Mouse (Mus musculus): ENCODE measurements around the gene Fosl2. TPM values are rescaled to one million over a fixed set of nuclear protein-coding genes. Genes with fewer than 3 reads are reported as not detected.
A peak's percentile ranks its signal among the peaks of the same experiment; 100 is the strongest.

The Fosl2 gene
- polyA plus RNA-seq, 2 experiments: 8.8 to 11.6 TPM

GRCm38 (mm10) chr5:32106473-32107140 lies 29.0 kb upstream of the Fosl2 start:
- peaks cover 12% of the 10 kb centered on the region for H3K4me1 ChIP-seq (ENCODE audit: control insufficient read depth, insufficient read depth, low read length)
- no peak overlapping the region for H3K4me2 ChIP-seq (replicated peaks; ENCODE audit: low read depth, low read length, severe bottlenecking)
- H3K9ac ChIP-seq (ENCODE audit: low read depth, low read length, severe bottlenecking): no peak overlapping the region
- H3K9me3 ChIP-seq (ENCODE audit: control insufficient read depth, low read length): no peaks in the 10 kb centered on the region
- H3K27ac ChIP-seq (replicated peaks; ENCODE audit: low read depth, low read length): no peak overlapping the region
- ATAC-seq (ENCODE audit: low FRiP score, low read depth) (no peak), DNase-seq (ENCODE audit: low spot score) (no peak)
- 79% methylated on average over 5 of the region's 5 CpGs for WGBS
- no peaks in the 10 kb centered on the region for H3K36me3 ChIP-seq (ENCODE audit: control insufficient read depth, insufficient read depth, low read length)
- no peak for TF ChIP-seq POLR2A (IDR thresholded peaks at IDR 0.05; ENCODE audit: borderline replicate concordance, extremely low read depth, insufficient read depth, insufficient read length)
- no peaks in the 10 kb centered on the region for H3K27me3 ChIP-seq (ENCODE audit: control insufficient read depth, insufficient read depth, low read length)
- H3K4me3 ChIP-seq (replicated peaks; ENCODE audit: low read length): no peak overlapping the region

GRCm38 (mm10) chr5:32110651-32111050 lies 24.9 kb upstream of the Fosl2 start:
- 85% methylated on average over 4 of the region's 4 CpGs for WGBS
- H3K4me3 ChIP-seq (replicated peaks; ENCODE audit: low read length): no peak overlapping the region

DNA sequence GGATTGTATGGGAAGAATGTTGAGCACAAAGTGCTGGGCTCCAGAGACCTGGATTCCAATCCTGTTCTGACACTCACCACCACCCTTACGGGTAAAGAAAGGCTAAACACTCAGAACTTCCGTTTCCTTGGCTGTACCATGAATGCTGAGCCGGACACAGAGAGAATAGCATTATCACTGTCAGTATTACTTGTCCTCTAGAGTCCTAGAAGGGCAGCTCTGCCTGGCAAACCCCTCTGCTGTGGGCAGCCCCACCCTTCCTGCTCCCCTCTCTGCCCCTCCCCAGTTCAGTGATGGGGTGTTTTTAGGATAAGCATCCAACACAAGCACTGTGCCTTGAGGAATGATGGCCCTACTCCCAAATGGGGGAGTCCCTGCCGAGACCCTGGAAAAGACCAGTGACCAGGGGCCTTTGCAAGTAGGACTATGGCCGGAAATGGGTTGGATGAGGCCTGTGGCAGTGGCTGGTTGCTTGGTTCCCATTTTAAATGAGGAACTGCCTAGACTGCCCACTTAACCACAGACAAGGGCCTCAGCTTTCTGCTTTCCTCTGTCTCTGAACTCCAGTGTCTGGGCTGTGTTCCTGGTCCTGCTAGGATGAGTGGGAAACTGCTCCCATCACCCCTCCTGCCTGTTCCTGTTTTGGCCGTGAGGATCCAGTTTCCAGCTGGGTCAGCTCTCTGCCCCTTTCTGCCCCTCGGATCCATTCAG lies 23.2 kb upstream of the Fosl2 start:
- H3K9ac ChIP-seq (ENCODE audit: low read depth, low read length, severe bottlenecking): no peak overlapping the region
- no peak overlapping the region for H3K4me2 ChIP-seq (replicated peaks; ENCODE audit: low read depth, low read length, severe bottlenecking)
- no peak for ATAC-seq (ENCODE audit: low FRiP score, low read depth)
- no peaks in the 10 kb centered on the region for H3K9me3 ChIP-seq (ENCODE audit: control insufficient read depth, low read length)
- no peak overlapping the region for H3K27ac ChIP-seq (replicated peaks; ENCODE audit: low read depth, low read length)
- no peaks in the 10 kb centered on the region for H3K27me3 ChIP-seq (ENCODE audit: control insufficient read depth, insufficient read depth, low read length)
- TF ChIP-seq POLR2A (IDR thresholded peaks at IDR 0.05; ENCODE audit: borderline replicate concordance, extremely low read depth, insufficient read depth, insufficient read length): no peak
- H3K4me3 ChIP-seq (replicated peaks; ENCODE audit: low read length): no peak overlapping the region
- H3K4me1 ChIP-seq (ENCODE audit: control insufficient read depth, insufficient read depth, low read length): no peaks in the 10 kb centered on the region
- DNase-seq (ENCODE audit: low spot score): no peak
- WGBS: 81% methylated on average over 7 of the region's 7 CpGs
- H3K36me3 ChIP-seq (ENCODE audit: control insufficient read depth, insufficient read depth, low read length): no peaks in the 10 kb centered on the region

More at GRCm38 (mm10) chr5:32110651-32111050, 24.9 kb upstream of the Fosl2 start:
- Histone ChIP-seq H3K27me3 (ENCODE audit: control insufficient read depth, insufficient read depth, low read length) (no peaks in the 10 kb centered on the region), H3K36me3 (ENCODE audit: control insufficient read depth, insufficient read depth, low read length) (no peaks in the 10 kb centered on the region), H3K27ac (replicated peaks; ENCODE audit: low read depth, low read length) (no peak overlapping the region), H3K4me2 (replicated peaks; ENCODE audit: low read depth, low read length, severe bottlenecking) (no peak overlapping the region), H3K9me3 (ENCODE audit: control insufficient read depth, low read length) (no peaks in the 10 kb centered on the region), H3K4me1 (ENCODE audit: control insufficient read depth, insufficient read depth, low read length) (no peaks in the 10 kb centered on the region), H3K9ac (ENCODE audit: low read depth, low read length, severe bottlenecking) (no peak overlapping the region)
- ATAC-seq (ENCODE audit: low FRiP score, low read depth) (no peak), DNase-seq (ENCODE audit: low spot score) (no peak)
- no peak for TF ChIP-seq POLR2A (IDR thresholded peaks at IDR 0.05; ENCODE audit: borderline replicate concordance, extremely low read depth, insufficient read depth, insufficient read length)

DNA sequence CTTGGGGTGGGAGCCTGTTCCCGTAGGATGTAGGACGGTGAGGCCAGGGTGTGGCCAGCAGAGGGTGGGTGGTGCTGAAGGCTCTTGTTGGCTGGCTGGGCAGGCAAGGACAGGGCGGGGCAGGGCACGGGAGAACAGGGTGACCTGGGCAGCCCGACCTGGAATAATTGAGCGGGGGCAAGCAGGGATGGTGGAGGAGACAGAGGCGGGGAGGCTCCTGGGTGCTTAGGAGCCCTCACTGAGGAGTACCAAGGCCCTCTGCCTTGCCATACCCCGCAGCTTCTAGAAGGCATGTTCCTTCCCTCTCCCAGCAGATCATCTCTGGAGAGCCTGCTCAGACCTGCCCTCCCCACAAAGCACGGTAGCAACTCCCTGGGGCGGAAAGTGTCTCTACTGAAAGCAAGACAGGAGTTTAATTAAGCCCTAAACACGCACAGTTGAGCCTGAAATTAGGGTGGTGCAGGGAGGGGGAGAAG lies 14.7 kb upstream of the Fosl2 start:
- no peak overlapping the region for H3K27ac ChIP-seq (replicated peaks; ENCODE audit: low read depth, low read length)
- DNase-seq (ENCODE audit: low spot score): peak; percentile 44
- H3K9ac ChIP-seq (ENCODE audit: low read depth, low read length, severe bottlenecking): no peak overlapping the region

DNA sequence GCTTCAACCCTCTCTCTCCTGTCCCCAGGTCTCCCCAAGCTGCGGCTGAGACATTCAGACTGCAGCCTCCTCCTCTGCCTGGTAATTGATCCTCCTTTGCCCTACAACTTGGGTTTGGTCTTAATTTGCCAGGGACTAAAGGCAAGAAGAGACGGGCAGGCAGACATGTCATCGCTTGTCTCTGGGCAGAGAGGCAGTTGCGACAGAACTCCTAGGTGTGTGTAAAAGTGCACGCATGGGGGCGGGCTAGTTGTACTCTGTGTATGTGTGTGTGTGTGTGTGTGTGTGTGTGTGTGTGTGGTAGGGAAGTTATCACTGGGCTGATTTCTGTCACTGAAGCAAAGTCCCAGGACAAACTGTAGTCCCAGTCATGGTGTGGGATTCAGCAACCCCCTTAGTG lies 13.7 kb upstream of the Fosl2 start:
- H3K9me3 ChIP-seq (ENCODE audit: control insufficient read depth, low read length): no peaks in the 10 kb centered on the region
- H3K27me3 ChIP-seq (ENCODE audit: control insufficient read depth, insufficient read depth, low read length): no peaks in the 10 kb centered on the region
- no peak overlapping the region for H3K9ac ChIP-seq (ENCODE audit: low read depth, low read length, severe bottlenecking)
- no peak overlapping the region for H3K4me3 ChIP-seq (replicated peaks; ENCODE audit: low read length)
- ATAC-seq (ENCODE audit: low FRiP score, low read depth): no peak
- WGBS: 57% methylated on average over 6 of the region's 6 CpGs
- H3K4me2 ChIP-seq (replicated peaks; ENCODE audit: low read depth, low read length, severe bottlenecking): no peak overlapping the region
- no peak for TF ChIP-seq POLR2A (IDR thresholded peaks at IDR 0.05; ENCODE audit: borderline replicate concordance, extremely low read depth, insufficient read depth, insufficient read length)
- no peaks in the 10 kb centered on the region; the same call in 1 of the 2 replicates for H3K4me1 ChIP-seq (ENCODE audit: control insufficient read depth, insufficient read depth, low read length)
- no peaks in the 10 kb centered on the region for H3K36me3 ChIP-seq (ENCODE audit: control insufficient read depth, insufficient read depth, low read length)
- H3K27ac ChIP-seq (replicated peaks; ENCODE audit: low read depth, low read length): no peak overlapping the region
- no peak for DNase-seq (ENCODE audit: low spot score)

More for the DNA sequence above, 14.7 kb upstream of the Fosl2 start:
- TF ChIP-seq POLR2A (IDR thresholded peaks at IDR 0.05; ENCODE audit: borderline replicate concordance, extremely low read depth, insufficient read depth, insufficient read length): no peak
- H3K4me1 ChIP-seq (ENCODE audit: control insufficient read depth, insufficient read depth, low read length): no peaks in the 10 kb centered on the region; the same call in 1 of the 2 replicates
- WGBS: 33% methylated on average over 9 of the region's 11 CpGs
- no peak for ATAC-seq (ENCODE audit: low FRiP score, low read depth)
- H3K4me3 ChIP-seq (replicated peaks; ENCODE audit: low read length): no peak overlapping the region
- H3K9me3 ChIP-seq (ENCODE audit: control insufficient read depth, low read length): no peaks in the 10 kb centered on the region
- no peaks in the 10 kb centered on the region for H3K27me3 ChIP-seq (ENCODE audit: control insufficient read depth, insufficient read depth, low read length)
- H3K36me3 ChIP-seq (ENCODE audit: control insufficient read depth, insufficient read depth, low read length): no peaks in the 10 kb centered on the region
- no peak overlapping the region for H3K4me2 ChIP-seq (replicated peaks; ENCODE audit: low read depth, low read length, severe bottlenecking)
